Mouse (Mus musculus) adrenal gland, adult 8-10 months (tissue): ENCODE results near the gene Hao1. TPM values are rescaled to one million over a fixed set of nuclear protein-coding genes. Genes with fewer than 3 reads are reported as not detected.
A peak's percentile ranks its signal among the peaks of the same experiment; 100 is the strongest.

Experiments used
- DNase-seq: peaks from one replicate; pipeline ENCODE4 v3.0.0; 2022
- total RNA-seq, 4 experiments: library from RNA; stranded (reverse); gene quantifications; 2 replicates each; pipeline ENCODE4 v1.2.4; 2022

Hao1 gene
- total RNA-seq: 1 to 10 TPM in 1 of 4 experiments, under 1 TPM in 2, not detected in 1; 0.32 to 2.2 (median 0.44) TPM

- no peak for DNase-seq
Measured at GRCm38 (mm10) chr2:134554221-134554727, at the start of gene Hao1. TSS of gene Hao1 (minus strand) at chr2:134554368.

DNA sequence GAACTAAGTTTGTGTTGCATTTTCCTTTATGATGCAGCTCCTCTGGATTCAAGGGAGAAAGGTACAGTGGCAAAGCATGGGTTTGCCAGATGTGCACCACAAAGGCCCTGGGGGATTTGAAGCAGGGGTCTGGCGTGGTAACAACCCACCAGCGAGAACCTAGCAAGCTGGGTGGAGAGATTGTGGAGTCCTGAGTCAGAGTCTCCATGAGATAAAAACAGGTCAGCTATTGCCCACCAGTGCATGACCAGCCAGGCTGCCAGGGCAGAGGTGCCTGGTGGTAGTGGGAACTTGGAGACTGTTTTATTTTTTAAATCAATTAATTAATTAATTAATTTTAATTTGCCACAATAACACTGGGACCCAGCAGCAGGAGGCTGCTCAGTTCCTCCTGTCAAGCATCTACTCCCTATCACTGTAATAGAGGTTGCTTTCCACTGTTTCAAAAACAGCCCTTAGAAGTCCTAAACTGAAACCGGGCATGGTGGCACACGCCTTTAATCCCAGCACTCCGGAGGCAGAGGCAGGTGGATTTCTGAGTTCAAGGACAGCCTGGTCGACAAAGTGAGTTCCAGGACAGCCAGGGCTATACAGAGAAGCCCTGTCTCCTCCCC lies 37.0 kb upstream of the Hao1 start:
- no peak for DNase-seq

- DNase-seq: no peak
Measured at GRCm38 (mm10) chr2:134585243-134585642, 31.1 kb upstream of the Hao1 start.

DNA sequence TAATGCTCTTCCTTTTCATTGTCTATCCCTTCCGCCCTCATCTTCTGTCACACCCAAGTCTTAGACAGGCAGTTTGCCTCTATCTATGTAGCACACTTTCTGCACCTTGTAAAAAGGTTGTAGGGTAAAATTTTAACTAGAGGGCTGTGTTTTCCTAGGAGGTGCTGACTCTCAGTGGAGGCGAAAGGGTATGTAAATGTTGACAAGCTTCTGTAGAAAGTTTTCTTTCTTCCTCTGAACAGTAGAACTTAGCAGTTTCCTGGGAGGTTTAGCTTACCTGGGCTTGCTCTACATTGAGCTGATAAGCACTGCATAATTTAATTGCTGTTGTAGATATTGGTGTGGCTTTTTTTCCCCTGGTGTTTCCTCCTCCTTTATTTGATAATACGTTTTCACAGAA lies 5.3 kb upstream of the Hao1 start:
- DNase-seq: no peak

DNA sequence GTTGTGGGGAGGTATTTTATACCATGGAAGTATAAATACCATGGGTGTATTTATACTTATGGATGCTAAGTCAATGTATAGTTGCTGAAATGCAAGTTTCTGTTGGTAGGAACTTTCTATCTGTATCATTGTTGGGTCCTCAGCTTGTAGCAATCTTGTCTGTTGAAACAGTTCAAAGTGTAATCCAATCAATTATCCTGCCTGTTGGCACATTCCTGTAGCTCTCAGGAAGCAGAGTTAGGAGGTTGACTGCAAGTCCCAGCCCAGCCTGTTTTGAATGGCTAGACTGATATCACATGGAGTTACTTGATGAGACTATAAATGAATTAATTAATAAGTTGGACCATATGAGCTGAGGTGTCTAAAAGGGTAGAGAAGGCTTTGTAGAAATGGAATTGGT lies 1.8 kb downstream of the Hao1 start:
- no peak for DNase-seq

DNA sequence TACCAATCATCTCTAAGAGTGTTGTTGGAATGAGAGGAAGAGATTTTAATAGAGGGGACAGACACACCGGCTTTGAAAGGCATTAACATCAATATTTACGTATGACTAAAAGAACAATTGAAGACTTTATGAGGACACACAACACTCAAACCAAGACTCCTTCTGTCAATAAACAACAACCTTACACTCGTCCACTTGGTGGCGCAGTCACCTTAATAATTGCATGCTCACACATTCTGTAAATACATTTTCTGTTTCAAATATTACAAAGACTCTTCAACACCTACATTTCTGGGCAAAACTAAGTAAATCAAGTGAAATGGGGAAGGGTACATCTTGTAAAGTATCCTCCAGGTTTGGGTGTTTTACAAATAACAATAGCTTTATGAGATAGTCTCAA lies 4.4 kb downstream of the Hao1 start:
- no peak for DNase-seq

GRCm38 (mm10) chr2:134545116-134545515 lies 9.1 kb downstream of the Hao1 start:
- DNase-seq: peak; percentile 8

GRCm38 (mm10) chr2:134544321-134545065 lies 9.7 kb downstream of the Hao1 start:
- DNase-seq: no peak

GRCm38 (mm10) chr2:134543501-134543900 lies 10.7 kb downstream of the Hao1 start:
- no peak for DNase-seq

- DNase-seq: no peak
Measured at GRCm38 (mm10) chr2:134541019-134541418, 13.1 kb downstream of the Hao1 start.

DNA sequence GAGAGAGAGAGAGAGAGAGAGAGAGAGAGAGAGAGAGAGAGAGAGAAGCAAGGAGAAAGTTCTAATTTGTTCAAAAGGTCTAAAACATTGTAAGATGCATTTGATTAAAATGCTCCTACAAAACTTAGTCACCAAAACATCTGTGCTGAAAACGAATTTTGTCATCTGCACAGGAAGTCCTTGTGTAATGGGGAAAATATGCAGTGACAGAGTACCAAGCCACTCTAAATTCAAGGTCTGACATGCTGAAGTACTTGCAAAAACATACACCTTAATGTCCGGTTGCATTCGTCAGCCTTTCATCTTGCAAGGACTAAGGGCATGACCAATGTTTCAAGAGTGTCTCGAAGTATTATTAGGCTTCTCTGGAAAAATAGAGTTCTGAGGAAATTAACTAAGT lies 15.7 kb downstream of the Hao1 start:
- no peak for DNase-seq

DNA sequence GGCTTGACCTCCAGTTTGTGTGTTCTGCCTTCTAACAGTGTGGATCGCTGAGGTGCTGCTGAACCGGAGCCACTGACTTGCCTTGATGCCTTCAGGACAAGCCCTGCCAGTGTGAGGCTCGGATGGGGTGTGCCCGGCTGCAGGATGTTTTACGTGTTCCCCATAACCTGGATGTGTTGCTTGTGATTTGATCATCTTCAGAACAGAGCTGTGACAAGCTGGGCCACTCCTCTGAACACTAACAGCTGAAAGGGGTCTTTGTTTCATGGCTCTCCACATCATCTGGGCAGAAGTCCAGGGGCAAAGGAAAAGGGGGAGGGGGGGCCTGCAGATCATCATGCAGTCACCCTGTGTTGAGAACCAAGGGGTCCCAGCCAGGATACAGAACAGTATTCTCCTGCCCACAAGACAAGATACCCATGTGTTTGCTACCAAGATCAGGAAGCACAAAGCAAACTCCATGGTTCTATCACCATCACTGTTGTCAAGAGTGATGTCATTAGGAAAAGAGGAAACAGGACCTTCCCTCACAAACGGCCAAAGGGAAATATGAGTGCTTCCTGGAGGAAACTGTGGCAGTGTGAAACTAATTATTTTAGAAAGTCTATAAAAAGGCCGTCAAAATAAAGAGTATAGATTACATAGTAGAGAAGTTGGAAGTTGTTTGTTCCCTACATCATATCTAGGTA lies 25.9 kb downstream of the Hao1 start:
- DNase-seq: no peak

DNA sequence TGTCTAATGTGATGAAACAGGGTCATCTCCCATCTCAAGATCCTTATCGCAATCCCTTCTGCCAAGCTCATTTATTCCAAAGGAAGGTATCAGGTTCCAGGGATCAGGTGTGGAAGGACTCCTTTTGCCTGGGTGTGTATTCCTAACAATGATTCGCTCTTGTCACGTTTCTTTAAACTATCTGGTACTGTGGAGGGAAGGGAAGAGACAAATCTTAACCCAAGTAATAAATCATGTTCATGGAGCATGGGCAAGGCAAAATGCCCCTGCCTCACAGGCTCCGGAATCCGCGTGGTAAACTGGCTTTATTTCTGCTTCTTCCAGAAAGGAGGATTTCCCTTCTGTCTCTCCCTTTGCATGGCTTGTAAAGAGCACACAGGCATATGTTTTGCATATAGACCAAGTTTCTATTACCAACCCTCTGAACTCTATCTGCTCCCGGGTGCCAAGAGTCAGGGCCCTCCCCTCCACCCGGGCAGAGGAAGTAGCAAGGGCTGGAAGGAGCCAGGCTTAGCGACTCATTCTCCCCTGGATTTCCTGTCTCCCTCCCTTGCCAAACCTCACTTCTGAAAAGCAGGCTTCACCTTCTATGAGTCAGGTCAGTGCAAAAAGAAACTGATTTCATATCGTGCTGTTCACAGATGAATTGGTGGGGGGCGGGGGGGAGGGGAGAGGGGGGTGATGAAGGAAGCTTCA lies 26.6 kb downstream of the Hao1 start:
- DNase-seq: peak; percentile 22

- DNase-seq: no peak
Measured at GRCm38 (mm10) chr2:134518042-134518441, 36.1 kb downstream of the Hao1 start.

GRCm38 (mm10) chr2:134499777-134500176 lies 54.4 kb downstream of the Hao1 start:
- DNase-seq: no peak

- DNase-seq: no peak
Measured at GRCm38 (mm10) chr2:134498450-134498849, 55.7 kb downstream of the Hao1 start.

GRCm38 (mm10) chr2:134488671-134489070 lies 65.5 kb downstream of the Hao1 start:
- DNase-seq: no peak

DNA sequence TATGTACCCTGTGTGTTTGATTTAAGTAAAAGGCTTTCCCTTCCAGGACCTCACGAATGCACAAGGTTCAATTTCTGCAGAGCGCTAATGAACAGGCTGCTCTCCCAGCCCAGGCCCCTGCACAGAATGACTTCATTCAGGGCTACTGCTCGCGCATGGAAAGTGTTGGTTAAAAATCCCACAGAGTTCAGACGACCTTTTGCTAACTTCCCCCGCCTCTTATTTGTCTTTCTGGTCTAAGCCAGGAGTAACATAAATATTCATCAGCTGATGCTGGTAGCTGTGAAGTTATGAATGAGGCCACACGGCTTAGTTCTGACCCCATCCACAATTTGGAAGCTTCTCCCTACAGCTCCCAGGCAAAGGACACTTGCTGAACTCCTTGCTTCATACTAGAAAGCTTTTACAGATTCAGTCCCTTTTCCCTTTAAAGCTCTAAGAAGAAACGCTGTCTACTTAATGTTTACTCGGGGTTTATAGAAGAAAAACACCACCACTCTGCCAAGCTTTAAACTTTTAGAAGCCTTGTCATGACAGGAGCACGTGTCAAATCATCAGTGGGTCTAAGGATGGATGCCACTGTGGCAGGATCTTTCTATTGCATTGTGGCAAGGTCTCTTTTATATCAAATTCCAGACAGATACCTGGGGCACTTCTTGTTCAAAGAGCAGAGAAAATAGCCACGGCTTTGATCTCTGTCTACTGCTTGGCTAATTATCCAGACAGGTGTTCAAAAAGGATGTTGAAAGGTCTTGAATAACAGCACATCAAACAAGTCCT lies 67.9 kb downstream of the Hao1 start:
- DNase-seq: no peak

GRCm38 (mm10) chr2:134482683-134483082 lies 71.5 kb downstream of the Hao1 start:
- no peak for DNase-seq

DNA sequence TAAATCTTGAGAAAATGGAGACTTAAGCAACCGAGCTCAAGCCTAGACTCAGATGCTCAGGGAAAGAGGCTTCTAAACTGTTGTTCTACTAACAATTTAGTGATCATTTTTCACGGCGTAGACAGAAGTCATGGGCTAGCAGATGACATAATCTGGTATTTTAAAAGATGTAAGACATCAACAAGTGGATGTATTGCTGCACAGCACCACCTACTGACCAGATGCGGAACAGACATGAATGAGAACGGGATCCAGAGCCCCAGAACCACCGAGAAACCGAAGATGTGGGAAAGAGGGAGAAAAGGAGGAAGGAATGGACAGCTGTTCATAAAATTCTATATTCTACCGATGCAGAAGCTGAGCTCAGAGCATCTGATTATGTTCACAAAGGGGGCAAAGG lies 72.4 kb downstream of the Hao1 start:
- peak; percentile 28 for DNase-seq

DNA sequence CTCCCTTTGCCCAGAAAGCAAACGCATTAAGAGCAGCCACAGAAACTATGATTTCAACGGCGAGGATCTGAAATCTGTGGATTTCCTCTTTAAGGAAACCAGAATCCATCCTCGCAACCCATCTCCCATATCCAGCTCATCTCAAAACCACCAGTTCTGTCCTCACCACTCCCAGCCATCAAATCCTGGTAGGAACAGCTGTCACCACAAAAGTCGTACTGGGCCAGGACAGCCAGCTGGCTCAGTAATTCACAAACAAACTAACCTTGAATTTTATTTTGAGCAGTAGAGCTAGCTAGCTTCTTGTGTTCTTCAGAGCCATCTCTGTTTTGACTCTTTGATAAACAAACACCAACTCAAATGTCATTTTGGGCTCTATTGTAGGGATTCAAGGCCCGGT lies 73.0 kb downstream of the Hao1 start:
- no peak for DNase-seq

DNA sequence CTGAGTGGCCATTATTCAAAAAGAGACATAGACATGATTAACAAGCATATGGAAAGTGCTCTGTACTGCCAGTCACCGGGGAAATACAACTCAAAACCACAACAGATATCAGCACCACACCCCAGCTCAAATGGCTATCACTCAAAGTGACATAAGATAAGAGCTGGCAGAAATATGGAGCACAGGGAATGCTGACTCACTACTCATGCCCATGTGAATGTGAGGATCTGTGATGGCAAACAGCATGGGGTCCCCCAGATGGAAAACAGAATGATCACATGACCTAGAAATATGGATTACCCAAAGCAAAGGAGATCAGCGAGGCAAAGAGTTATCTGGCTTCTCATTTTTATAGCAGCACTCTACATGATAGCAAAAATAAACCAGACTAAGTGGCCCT lies 89.0 kb downstream of the Hao1 start:
- DNase-seq: no peak
